Mouse (Mus musculus): Measurements from ENCODE around the gene Itpa. TPM values are rescaled to one million over a fixed set of nuclear protein-coding genes. Genes with fewer than 3 reads are reported as not detected.
"Not testable (repeated sequence)": the region's sequence is repeated elsewhere in the genome, so short reads cannot be mapped to it uniquely, and the experiment has no call there.

The Itpa gene
- polyA plus RNA-seq (2017; shearing (Covaris generic)), result 10 to 100 TPM; 42.4 to 47.3 TPM

DNA sequence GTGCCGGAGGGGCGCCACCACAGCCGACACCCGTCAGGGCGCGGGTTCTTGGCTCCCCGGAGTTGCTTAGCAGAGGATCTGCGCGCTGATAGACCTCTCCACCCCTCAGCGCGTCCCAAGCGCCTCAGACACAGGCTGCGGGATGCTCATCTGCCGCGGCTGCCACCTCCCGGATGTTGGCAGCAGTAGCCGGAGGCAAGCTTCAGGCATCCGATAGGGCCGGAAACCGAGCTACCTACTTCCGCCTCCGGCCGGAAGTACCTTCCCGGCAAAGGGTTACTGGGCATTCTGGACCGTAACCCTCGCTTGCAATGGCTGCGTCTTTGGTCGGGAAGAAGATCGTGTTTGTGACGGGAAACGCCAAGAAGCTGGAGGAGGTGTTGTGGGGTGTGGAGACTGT lies at the start of gene Itpa:
Itpa (plus strand) TSS at position 52 of the 400 bp plus-strand sequence.
- peak; percentile 78 for ATAC-seq

DNA sequence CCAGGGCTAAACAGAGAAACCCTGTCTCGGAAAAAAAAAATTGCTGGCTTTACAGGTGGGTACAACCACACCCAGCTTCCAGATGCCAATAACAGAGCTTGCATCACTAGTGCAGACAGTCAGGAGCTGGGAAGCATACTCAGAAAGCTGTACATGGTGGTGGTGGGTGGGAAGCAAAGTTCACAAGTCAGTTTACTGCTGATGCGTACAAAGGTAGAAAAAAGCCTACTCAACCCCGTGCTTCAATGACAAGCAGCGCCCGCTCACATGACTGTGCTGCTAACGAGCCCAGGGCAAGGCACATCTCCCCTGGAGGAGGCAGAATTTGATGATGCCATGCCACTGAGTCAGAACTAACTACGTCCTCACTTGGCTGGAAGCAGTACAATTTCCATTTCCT lies 48.4 kb upstream of the Itpa start:
- ATAC-seq, result no peak

DNA sequence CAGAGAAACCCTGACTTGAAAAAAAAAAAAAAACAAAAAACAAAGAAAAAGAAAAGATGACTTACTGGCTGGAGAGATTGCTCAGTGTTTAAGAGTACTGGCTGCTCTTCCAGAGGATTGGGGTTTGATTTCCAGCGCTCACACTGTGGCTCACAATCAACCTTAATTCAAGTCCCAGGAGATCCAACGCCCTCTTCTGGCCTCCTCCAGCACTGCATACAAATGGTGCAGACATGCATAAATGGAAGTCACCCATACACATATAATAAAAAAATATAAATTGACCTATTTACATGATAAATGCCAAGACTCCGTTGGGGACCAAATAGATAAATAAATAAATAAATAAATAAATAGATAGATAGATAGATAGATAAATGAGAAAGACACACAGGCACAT lies 39.0 kb upstream of the Itpa start:
- no peak for ATAC-seq

DNA sequence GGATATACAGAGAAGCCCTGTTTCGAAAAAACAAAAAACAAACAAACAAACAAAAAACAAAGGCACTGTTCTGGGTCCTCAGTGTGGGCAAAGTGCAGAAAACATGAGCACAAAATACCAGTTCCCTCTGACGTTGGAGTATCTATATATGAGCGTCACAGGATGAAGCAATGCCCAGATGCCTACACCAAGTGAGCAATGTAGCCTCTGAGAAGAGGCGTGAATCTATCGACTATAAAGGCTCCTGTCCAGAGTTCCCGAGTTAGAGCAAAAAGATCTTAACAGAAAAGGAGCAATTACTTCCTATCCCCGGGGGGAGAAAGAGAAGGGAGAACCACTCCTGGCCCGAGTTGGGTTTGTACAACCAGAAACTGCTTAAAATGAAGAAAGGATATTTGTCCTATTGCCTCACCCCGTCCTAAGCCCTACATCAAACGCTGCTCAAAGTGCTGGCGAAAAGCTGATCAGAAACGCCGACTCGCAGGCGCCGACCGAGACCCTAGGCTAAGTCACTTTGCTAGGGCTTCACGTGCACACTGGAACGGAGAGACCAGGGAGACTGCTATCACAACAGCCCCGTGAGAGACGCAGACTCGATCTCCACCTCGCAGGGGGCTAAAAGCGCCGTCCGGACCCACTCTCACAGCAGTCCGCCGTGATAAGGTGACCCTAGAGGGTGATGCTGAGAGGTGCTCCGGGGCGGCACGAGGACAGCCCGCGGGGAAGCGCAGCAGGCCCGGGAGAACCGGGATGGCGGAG lies 38.2 kb upstream of the Itpa start:
- peak; percentile 29 for ATAC-seq

DNA sequence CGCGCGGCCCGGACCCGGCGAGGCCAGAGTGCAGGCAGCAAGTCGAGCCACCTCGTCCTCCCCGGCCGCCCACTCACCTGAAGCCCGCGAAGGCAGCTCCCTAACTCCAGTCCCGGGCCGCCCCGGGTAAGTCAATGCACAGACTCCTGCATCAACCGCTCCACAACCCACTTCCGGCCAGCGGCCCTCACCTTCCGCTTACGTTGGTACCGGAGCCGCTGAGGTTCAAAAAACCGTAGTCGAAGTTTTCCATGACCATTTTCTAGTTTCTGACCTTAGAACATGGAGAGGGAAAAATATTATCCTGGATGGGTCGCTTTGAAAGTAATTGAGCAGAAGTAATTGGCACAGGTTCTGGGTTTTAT lies 37.6 kb upstream of the Itpa start, which contains the start of the genes Fastkd5 and Ubox5:
Fastkd5 (minus strand) TSS at position 189 of the 365 bp plus-strand sequence.
Ubox5 (minus strand) TSS at position 200 of the 365 bp plus-strand sequence.
- ATAC-seq, result peak; percentile 88

DNA sequence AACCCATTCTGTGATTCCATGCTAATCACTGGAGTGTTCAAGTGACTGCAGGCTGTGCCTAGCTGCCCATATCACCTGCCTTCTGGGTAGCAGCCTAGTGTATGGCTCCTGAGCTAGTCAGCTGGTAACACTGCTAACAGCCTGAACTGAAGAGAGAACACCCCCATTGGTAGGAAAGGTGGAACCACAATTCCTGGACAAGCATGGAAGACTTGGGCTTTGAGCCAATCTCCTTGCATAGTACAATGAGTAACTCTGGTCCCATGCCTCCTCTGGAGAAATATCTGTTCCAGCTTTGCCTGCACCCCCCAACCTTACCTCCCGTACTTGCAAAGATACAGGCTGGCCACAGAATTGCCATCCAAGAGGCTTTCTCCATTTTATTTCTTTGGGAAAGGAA lies 35.0 kb upstream of the Itpa start:
- no peak for ATAC-seq

DNA sequence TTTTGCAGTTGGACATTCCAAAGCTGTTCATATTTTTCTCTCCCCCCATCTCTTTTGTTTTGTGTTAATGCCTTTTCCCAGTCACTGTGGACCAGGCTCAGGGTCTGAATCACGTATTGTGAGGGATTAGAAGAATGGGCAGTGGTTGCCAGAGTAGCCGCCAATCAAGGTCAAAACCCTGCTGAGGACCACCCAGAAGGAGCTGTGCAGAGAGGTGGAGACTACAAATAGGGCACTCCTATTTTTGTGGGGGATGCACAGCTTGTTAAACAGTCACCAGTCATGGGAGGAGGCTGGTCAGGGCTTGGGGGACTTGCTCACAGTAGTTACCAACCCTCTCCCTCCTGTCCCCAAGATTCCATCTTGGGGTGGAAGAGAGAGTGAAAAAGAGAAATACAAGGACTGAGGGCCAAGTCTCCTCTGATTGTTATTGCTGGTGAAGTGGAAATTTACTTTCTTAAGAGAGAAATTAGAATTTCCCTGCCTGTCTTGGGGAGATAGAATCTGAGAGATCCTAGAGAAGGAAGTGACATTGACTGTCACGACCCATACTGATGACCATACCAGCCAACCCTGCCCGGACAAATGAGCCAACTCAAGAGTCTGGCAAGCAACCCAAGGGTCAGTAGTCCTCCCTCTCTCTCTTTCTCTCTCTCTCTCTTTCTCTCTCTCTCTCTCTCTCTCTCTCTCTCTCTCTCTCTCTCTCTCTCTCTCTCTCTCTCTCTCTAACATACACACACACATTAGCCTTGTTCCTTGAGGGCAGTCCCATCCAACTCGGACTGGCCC lies 34.3 kb upstream of the Itpa start:
- no peak for ATAC-seq

DNA sequence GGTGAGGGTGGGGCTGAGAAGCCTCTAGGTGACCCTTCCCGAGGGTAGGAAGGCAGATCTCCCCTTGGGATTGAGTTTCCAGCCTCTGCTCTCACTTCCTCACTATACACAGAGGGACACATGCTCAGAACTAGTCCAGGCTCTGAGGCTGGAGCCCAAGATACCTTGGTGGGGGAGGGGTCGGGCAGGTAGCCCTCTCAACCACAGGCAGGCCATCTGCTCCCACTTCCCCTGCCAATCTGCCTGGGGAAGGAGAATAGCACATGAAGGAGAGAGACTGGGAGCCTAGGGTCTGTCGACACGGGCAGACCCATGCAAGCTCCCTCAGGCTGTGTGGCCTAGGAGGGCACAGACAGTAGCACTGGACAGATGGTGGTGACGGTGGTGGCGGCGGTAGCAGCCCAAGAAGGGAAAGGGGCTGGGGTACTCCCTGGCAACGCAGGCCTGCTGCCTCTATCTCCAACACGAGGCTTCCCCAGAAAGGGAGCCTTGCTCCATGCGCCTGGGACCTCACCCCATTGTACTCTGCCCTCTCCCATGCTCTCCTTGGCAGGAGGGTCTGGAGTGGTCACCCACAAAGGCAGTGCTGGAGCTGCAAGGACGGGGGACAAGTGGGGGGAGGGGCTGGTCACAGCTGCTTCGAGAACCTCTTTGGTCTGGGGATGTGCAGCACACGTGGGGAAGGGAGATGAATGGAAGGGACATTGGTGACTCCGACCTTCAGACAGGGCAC lies 33.2 kb upstream of the Itpa start:
- ATAC-seq, result no peak

DNA sequence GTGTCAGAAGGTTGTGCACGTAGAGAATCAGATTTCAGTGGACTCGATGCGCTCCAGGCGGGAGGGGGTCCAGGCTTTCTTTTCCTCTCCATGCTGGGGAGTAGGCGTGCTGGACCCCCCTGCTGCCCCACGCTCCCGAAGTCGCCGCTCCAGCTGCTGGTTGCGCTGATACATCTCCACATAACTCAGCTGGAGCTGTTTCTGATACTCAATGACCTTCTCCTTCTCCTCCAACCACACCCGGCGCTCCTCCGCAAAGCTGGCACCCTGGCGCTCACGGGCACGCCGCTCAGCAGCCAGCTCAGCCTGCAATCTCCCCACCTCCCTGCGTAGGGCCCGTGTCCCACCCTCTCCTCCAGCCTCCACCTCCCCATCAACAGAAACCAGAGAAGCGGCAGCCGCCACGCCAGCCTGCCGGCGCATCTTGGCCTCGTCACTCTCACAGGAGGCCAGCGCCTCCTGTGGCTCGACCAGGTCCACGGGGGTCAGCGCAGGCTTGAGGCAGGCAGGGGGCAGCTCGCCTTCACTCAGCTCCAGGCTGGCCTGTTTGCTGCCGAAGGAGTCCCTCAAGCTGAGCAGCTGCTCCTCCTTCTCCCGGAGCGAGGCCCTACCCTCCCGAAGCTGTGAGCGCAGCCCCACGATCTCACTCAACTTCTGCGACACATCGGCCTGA lies 32.5 kb upstream of the Itpa start:
- peak; percentile 16 for ATAC-seq

DNA sequence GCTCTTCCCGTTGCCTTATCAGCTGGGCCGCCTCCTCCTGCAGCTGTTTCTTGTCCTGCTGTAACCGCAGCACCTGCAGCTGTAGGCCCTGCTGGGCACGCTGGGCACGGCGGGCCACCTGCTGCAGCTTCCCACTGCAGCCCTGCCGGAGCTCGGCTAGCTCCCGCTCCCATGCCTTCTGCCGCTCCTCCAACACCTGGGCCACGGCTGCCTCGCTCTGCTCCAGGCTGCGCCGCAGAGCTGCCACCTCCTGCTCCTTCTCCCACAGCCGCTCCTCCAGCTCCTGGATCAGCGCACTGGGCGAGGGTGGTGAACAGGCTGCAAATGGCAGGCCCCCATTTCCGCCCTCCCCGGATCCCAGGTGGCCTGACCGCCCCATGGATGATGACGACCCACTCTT lies 31.6 kb upstream of the Itpa start:
- ATAC-seq, result peak; percentile 12

DNA sequence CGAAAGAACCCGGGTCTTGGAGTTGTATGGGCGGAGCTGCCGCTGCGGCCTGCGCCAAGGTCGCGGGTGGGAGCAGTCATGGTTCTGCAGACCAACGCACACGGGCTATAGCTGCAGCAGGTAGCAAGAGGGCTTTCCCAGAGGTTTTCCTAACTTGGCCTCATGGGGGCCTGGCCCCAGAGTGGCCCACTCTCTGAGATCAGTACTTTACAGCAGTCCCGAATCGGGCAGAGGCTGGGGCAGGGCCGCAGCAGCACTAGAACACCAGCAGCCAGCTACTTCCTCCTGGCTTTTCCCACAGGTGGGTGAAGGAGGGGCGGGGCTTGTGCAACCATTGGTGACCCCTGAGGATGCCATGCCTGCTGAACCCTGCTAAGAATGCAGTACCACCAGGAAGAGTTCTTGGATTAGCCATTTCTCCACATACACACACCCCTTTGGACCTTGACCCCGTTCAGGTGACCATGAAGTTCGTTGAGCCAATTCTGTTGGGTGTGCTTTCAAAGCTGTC lies 29.3 kb upstream of the Itpa start:
- ATAC-seq, result no peak

DNA sequence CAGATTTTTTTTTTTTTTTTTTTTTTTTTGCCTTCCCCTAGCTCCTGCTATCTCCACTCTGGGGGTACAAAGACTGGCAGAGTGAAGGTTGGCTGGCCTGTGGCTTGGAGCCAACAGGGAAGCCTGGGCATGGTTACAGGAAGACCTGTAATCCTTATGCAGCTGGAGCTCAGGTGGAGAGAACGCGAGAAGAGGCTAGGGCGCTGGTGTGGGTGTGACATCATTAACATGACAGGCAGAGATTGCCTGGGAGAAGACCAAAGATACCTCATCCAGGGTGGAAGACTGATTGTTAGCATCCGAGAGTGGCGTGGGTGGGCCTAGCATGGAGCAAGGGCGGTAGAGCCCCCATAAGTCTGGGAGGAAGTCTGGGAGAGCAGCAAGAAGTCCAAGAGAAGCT lies 28.1 kb upstream of the Itpa start:
- ATAC-seq, result no peak

DNA sequence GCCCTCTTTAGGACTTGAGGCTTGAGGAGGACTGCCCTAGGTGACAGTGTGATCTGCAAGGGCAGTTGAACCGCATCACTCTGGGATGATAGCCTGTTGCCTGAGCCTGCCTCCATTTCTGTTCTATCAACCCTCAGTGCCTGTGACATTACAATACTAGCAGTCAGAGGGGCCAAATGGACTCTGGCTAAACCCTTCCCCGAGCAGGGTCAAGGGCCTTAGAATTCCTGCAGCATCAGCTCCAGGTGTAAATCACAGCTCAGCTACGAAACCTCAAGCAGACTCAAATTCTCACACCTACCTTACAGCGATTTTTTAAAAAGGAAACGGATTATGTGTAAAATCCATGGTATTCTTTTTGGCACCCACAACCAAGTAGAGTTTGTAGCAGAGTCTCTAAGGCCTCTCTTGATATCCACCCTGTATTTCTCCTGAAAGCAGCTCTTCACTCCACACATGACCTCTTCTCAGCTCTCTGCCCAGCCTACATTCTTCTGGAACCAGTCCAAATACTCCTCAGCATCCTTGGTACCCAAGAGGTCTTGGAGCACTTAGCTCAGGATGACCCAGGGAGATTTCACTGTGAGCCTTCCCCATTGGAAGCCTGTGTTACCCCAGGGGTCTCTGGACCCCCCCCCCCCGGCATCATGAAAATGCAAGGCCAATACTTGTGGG lies 25.9 kb upstream of the Itpa start:
- ATAC-seq, result no peak

DNA sequence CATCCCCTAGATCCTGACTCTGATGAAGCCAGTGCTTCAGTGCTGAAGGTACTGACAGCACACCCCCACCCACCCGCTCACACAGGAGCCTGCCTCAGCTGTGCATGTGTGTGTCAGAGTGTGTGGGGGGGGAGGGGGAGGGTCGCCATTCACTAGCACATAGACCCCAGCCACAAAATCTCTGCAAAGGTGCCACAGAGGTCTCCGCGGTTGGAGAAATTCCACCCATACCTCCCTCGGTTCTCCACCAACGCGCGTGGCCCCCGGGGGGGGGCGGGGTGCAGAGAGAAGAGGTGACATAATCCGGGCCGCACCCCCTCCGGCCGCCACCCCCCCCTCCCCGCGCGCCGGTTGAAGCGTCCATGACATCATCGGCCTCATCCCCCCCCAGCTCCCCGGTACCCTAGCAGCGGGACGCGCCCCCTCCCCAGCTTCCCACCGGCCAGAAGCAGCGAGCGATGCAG lies 25.2 kb upstream of the Itpa start:
- peak; percentile 26 for ATAC-seq

DNA sequence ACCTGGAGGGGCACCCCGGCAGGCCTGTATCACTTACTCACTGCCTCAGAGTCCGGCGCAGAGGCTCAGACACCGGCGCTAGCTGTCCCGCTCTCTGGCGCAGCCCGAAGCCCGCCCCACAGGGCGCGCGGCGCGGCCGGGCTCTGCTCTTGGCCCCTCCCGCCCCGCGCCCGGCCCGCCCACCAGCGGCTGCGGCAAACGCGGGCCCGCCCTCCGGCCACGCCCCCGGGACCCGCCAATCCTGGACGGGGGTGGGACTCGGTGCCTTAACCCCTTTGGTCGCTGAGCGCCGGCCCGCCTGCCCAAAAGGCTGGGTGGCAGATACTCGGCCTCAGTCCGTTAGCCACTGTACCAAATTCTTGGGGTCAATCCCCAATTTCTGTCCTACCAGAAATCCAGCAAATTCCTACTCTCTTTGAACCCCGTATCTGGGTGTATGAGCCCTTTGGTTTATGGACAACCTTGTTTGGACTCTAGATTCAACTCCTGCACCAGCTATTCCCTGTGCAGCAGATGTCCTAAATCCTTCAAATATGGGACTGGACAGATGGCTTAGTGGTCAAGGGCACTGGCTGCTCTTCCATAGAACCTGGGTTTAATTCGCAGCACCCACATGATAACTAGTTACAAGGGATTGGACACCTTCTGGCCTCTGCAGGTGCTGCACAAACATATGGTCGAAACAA lies 24.6 kb upstream of the Itpa start, which contains the start of gene Lzts3:
Lzts3 (minus strand) TSS at position 120 of the 686 bp plus-strand sequence.
- ATAC-seq, result peak; percentile 88

DNA sequence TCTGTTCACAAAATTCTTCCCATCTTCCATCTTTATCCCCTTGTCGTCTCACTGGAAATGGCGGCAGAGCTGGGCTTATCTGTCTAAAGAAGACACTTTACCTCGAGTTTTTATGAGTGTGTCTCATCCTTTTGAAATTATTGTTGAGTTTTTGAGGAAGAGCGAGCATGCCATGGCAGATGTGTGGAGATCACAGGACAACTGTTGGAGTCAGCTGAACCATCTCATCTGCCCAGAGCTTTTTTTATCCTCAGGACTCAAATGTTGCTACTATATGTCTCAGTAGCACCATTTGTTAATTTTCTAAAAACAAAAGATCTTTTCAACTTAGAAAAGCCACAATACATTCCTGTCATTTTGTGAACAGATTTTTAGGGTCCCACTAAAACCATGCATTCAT lies 22.2 kb upstream of the Itpa start:
- ATAC-seq, result no peak

DNA sequence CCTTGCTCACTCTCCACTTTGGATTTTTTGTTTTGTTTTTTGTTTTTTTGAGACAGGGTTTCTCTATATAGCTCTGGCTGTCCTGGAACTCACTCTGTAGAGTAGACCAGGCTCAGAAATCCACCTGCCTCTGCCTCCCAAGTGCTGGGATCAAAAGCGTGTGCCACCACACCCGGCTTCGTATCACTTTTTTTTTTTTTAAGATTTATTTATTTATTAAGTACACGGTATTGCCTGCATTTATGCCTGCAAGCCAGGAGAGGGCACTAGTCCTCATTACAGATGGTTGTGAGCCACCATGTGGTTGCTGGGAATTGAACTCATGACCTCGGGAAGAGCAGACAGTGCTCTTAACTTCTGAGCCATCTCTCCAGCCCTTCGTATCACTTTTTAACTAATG lies 18.4 kb upstream of the Itpa start:
- ATAC-seq, result not testable (repeated sequence)

DNA sequence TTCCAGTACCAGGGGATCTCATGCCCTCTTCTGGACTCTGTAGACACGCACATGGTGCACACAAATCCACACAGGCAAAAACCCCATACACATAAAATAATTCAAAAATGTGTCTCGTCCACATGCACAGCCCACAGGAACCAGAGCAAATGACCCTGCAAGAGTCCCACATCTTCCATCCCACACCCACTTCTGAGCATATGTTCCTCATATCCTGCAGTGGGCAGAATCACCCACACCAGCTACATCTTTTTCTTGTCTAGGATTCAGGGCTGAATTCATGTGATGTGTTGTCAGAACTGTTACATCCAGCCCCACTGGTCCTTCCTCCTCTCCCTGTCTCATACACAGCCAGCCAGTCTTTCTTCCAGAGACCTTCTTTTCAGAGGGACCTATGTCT lies 14.1 kb upstream of the Itpa start:
- no peak for ATAC-seq

DNA sequence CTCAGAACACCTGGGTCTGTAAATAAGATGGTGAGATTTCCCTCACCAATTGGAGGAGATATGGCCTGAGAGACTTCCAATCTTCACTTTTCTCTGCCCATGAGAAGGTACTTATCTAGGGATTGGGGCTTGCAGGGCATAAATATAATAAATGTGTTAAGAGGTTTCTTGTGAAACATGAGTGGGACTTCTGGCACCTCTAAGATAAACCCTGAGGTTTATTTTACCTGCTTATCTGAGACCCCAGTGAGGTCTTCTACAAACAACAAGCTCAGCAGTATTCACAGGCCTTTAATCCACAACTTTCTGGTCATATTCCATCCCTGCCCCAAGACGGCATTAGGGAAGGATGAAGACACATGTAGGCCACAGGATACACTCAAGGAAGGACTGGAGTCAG lies 13.7 kb upstream of the Itpa start:
- no peak for ATAC-seq

DNA sequence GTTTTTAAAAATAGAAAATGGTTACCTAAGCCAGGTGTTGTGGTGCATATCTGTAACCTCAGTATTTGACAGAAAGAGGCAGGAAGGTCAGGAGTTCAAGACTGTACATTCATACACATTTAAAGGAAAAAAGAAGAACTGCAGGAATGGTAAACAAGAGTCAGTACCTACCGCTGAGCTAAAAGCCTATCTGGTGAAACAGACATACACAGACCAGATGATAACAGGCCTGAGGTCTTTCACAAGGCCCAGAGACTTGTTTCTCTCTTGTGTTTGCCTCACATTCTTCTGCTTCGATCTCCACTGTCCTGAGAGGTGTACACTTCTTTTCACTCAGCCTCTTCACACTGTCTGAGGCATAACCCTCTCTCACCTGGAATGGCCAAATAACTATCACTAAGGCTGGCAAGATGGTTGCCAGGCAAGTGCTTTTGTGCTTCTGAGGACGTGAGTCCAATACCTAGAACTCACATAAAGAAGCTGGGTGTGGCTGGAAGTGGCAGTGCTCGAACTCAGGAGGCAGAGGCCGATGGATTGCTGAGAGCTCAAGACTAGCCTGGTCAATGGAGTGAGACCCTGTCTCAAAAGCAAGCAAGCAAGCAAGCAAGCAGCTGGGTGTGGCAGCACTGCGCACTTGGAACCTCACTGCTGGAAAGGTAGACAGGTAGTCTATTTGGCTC lies 11.6 kb upstream of the Itpa start:
- no peak for ATAC-seq
